Mouse (Mus musculus) fibroblast of lung, adult 2 months (primary cell): ENCODE measurements around the gene Swap70.

Experiments
- DNase-seq: peaks from one replicate; pipeline ENCODE4 v3.0.0-alpha.2; 2011; ENCODE audit warnings: low read depth

Swap70 gene

DNA sequence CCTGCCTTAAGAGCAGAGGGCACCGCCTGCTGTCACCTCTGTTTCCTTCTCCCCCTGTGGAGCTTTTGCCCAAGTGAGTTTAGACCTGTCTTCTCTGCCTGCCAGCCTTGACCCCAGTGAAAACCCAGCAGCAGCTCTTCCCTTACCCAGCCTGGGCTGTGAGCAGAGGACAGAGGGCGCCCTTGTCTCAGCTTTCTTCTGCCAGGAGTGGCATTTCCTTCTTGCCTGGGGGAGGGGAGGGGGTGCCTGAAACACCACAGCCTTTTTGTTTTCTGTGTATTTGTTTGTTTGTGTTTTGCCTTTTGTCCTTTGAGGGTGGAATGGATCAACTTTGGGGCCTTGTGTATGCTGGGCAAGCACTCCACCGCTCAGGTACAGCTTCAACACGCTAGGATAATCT is 50.9 kb downstream of the Swap70 start:
- no peak for DNase-seq

DNA sequence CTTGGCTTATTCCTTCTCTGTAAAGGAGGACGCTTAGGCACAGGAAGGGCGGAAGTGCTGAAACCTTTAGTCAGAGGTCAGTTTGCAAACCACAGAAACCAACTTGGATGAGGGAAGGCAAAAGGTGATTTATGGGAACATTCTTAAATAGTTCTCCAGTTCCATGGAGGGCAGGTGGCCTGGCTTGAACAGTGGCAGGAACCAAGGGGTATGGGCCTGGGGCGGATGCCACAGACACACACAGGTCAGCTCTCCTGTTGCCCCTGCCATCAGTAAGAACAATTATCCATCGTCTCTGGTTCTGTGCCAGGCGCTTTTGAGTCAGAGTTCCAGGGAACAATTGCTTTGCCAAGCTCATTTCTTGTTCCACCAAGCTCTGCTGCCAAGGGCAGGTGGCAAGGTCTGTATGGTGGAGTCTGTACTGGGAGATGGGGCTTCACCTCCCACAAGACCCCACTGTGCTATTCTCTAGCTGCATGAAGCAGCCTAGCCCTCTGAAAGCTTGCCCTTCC is 56.3 kb downstream of the Swap70 start:
- no peak for DNase-seq

DNA sequence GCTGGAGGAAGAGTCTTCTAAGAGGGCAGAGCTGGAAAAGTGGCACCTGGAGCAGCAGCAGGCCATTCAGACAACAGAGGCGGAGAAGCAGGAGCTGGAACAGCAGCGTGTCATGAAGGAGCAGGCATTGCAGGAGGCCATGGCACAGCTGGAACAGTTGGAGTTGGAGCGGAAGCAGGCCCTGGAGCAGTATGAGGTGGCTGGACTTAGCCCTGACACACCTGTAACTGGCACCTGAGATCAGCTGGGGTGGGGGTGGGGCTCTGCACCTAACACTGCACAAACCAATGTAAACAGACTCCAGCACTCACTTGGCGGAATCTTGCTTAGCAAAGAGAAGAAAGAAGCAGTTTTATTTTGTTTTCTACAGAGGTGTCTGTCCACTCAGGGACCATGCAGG is 57.7 kb downstream of the Swap70 start:
- DNase-seq, result no peak

DNA sequence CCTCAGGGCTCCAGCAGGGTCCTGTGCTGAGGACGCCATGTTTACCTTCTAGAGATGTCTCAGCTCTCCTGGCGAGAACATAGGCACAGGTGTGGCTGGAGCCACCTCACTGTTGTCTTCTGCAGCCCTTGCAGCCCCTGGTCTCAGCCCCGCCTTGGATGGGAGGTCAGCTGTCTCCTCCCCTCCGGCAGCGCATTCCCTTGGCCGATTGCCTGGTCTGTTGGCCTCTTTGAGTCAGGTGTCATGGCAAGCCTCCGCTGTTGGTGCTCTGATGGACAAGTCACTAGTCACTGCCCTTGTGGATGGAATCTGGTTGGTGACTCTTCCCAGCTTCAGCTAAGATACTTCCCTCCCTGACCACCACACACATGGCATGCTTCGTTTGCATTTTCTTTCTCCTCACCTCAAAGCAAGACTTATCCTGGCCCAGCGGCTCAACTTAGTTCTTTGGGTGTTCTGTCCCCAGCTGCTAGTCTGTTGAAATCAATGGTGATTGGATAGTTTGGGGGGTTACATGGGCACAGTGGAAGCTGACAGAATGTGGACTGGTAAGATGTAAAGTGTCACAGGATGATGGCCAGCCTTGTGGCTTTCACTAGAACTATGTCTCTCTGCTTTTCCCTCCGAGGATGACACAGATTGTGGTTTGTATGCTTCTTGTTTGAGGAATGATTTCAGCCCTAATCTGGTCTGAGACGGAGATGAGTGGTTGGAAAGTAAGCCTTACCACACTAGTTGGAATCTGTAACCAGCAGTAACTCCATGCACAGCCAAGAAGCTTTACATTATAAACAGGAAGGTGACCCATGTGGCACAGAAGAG is 60.1 kb downstream of the Swap70 start:
- no peak for DNase-seq

DNA sequence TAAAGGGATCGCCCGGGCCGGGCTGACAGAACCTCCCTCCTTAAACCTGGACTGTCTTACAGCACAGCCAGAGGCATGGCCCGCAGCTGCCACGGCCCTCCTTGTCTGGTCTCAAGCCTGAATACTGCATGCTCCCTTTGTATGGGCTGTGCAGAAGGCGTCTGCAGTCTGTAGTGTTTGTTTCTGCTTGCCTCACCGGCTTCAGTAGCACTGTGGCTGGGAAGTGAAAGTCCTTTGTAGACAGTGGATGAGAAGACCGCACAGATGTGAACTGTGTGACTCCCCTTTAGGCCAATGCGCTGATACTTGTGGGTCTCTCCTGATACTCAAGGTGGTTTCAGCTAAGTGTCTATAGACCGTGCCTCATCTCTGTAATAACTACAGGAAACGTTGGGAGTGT is 61.3 kb downstream of the Swap70 start:
- no peak for DNase-seq

DNA sequence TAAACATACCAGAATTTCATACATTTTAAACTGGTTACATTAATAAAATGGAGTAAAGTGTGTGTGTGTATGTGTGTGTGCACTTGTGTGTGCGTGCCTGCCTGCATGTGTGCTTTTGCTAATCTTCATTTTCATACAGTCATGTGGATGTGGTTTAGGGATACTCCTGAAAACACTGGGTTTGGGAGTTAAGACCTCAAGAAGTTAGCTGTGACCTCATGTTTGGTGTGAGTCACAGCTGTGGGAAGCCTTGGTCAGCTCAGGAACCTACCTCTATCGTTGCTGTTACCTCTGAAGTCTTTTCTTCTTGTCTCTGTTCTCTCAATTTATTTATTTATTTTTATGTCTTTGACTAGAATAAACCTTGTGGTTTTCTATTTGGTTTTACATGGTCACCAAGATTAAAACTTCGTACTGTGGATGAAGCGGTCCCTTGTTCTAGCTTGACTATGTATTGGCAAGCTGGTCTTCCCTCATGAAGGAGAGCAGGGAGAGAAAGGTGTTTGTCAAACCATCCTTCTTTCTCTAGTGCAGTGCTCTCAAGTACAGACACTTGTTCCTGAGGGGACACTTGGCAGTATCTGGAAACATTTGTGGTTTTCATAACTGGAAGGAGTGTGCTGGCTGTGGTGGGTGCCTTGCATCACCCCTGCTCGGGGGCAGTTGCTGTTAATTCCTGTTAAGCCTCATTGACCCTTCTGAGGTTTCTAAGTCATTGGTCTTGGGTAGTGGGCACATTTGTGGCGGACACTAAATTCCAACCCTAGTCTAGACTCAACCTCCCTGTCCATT is 62.2 kb downstream of the Swap70 start:
- no peak for DNase-seq

DNA sequence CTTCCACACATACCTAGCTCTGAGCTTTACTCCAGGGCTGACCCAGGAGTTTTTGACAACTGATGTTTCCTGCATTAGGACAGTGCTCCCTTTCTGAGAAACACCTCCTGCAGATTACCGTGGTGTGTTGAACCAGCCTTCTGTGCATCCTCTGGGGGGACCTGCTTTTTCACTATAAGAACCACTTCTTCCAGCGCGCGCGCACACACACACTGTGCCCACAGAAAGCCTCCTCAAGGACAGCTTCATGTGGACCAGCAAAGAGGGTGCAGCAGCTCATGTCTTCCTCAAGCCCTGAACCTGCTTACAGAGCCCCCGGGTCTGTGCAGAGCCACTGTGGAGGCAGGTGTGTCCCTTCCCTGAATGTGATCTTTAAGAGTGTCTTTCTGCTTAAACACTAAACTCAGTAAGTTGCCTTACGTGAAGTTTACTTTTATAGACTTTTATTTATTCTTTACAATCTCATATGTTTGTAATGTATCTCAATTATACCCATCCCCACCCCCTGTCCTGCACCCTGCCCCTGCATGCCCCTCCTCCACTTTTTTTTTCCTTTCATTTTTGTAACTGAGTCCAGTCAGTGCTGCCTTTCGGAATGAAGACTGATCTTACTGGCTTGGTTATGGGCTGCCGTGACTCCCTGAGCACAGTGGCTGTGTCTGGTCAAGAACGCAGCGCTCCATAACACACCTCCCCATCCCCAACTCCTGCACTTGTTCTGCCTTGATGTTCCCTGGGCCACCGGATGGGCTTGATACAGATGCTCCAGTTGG is 63.8 kb downstream of the Swap70 start:
- DNase-seq, result no peak

DNA sequence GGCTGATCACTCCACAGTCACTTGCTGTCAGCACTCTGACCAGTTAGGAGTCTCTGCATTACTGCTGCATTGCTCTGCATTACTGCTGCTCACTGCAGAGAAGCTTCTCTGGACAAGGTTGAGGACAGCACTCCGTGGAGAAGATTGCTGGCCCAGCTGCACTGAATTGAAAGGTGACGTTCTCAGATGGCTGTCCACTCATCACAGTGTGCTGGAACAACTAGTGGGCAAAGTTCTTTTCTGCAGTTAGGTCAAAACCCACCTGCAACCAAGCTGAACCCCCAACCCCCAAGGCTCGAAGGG is 64.3 kb downstream of the Swap70 start:
- DNase-seq, result no peak

DNA sequence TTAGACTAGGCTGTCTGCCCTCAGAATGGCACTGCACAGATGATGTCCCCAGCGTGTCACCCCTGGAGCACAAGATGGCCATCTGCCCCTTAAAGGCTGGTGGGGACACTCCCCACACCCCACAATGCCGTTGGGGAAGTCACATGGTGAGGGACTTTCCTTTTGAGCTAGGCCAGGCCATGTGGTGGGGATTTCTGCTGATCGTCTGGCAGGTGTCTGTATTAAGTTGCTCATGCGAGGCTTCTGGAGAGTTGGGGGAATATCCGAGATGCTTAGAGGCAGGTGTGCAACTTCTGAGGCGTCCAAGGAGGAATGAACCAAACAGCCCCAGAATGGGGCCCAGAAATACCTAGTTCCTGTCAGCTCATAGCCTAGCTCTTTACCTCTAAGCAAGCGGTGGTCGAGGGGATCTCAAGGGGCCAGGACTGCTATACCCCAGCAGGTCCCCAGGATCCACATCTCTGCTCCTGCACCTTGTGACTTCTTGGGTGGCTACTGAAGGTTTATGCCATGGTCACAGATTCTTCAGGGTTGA is 64.8 kb downstream of the Swap70 start:
- no peak for DNase-seq

DNA sequence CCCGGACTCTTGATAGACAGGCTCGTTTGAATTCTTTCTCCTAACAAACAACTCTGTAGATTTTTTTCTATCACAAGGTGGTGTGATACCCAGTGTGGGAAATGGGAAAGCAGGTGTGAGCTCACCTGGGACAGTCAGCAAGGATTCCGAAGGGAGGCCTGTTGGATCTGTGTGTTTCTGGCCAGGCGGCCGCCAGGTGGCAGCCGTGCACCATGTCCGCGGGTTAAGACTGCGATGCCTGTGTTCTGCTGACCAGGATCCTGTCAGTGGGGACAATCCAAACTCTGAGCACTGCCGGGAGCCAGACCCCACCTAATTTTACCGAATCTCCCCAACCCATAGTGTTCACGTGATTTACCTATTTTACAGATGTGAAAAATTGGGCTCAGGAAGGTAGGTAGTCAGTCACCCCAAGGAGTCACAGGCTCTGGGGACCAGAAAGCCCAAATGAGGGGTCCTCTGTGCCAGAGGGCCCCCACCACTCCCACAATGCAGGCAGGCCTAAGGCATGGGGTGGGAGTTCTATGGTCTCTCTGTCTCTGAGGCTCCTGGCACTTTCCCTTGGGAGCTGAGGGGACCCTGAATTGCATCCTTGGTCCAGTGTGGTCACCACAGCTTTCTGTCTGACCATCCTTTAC is 65.4 kb downstream of the Swap70 start:
- no peak for DNase-seq

DNA sequence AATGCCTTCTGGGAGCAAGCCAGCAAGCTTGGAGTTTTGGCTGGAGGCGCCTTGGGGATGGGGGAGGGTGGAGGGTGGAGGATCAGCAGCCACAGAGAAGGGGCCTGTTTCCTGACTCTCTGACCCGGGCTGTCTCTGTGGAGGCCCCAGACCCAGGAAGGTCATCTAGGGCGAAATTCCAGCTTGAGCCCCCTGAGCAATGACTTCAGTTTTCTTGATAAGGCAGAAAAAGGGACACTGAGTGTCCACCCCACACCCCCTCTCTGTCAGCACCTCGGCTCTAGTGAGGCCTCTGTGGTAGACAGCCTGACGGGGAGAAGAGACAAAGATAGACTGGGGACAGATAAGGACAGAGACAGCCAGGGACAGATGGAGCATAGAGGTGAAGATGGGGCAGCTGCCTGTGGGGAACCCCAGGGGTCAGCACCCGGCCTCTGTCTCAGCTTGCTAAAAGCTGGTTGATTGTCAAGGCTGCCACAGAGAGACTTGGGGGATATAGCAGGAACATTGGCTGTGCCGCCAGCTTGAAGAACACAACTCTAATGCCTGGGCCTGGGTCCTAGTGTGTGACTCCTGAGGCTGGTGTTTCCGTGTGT is 66.1 kb downstream of the Swap70 start:
- no peak for DNase-seq

DNA sequence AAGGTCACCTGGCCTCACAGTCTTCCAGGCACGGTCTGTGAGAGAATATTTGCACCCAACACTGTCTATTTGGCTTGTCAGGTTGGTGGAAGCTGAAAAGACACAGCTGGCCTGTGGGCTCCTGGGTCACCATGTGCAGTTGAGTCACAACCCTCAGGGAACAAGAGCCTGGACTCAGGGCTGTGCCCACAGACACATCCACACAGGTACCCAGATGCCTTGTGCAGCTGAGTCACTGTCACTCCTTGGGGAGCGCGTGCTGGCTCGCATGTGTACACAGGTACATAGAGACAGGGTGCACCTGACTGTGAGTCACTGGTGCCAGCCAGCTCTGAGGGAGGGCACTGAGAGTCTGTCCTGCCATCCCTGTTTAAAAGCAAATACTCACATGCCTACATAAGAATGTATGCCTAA is 66.7 kb downstream of the Swap70 start:
- DNase-seq, result no peak

DNA sequence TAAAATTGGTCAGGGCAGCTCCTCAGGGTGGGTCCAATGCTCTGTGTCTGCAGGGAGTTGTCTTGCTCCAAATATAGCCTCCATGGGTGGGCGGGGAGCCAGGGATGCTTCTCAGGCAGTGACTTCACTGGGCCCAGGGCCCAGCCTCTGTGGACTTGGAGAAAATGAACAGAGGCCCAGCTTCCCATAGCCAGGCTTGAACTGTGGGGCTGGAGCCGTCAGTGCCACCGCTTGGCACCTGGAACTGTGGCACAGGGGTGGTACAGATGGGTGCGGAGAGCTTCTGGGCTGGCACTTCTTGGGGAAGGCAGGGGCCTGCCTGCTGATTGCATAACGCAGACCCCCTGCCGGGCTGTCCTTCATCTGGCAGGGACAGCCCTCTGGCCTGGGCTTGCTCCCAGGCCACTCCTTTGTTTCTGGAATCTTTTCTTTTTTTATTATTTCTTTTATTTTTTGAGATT is 67.2 kb downstream of the Swap70 start:
- DNase-seq, result no peak

DNA sequence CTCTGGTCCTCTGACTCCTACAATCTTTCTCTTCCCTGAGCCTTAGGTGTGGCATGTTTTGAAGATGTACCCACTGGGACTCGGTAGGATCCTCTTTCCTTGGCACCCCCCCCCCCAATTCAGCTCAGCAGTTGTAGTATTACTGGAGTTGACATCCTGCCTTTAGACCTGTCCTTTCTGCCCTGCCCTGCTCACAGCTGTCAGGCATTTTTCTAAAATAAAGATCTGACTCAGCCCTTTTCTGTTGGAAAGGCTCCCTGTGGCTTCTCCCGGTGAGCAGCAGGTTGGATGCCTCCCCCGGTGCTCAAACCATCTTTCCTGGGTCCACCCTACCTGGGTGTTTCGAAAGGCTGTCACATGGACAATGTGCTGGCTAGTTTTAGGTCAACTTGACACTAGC is 68.1 kb downstream of the Swap70 start:
- DNase-seq, result no peak

DNA sequence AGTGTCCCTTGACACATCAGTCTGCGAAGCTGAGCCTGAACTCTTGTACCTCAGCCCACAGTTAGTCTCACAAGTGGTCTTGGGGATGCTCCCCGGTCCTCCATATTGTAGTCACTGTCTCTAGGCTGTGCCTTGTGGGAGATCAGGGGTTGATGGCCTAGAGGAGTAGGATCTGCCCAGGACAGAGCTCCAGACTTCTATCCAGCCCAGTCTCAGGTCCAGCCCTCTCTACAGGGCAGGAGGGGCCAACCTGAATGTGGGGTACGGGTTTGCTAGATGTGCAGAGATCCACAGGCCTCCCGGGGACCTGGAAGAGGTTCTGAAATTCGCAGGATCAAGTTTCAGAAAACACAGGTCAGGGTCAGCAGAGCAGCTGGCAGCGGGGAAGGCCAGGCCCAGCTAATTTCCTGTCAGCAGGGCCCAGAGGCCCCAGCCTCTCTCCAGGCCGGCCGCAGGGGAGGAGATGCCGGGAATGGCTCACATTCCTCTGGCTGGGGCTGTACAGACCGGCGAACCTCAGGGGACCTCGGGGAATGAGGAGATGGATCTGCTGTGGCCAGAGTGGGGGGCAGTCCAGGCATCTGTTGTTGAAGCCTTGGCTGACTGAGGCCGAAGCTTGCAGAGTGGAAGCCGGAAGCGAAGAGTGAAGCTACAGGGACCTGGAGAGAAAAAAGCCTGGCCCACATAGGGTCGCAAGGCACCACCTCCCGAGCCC is 75.5 kb downstream of the Swap70 start:
- DNase-seq, result peak; percentile 91

DNA sequence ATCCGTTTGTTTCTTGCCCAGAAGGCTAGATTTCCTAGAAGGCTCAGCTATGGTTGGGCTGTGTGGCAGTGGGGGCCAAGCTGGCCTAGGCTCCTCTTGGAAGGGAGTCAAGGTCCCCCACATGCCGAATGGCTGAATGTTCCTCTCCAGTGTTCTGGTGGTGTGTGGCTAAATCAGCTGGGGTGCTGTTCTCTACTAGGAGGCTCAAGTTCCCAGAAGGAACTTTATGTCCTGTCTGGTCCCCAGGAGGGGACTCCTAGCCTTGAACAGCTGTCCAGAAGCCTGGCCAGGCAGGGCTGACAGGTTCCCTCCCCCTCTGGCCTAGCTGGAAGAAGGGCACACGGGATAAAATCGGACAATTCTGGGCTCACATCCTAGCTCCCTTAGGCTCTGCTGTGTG is 76.1 kb downstream of the Swap70 start:
- DNase-seq, result no peak

DNA sequence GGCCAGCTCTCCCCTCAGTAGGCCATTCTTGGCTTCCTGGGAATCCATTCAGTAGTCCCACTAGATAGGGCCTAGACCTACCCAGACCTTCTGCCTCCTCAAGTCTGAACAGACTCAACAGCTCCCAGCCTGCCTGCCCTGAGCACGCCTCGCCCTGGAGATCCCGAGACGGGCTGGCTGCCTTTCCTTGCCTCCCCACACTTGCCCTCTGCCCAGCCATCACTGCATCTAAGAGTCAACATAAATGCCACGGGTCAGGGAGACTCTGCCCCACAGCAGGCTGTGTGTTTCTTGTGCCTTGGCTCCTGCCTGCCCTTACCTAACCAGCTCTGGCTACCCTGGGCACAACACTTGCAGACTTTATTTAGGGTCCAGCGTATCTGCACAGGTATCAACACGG is 76.6 kb downstream of the Swap70 start:
- DNase-seq, result no peak

DNA sequence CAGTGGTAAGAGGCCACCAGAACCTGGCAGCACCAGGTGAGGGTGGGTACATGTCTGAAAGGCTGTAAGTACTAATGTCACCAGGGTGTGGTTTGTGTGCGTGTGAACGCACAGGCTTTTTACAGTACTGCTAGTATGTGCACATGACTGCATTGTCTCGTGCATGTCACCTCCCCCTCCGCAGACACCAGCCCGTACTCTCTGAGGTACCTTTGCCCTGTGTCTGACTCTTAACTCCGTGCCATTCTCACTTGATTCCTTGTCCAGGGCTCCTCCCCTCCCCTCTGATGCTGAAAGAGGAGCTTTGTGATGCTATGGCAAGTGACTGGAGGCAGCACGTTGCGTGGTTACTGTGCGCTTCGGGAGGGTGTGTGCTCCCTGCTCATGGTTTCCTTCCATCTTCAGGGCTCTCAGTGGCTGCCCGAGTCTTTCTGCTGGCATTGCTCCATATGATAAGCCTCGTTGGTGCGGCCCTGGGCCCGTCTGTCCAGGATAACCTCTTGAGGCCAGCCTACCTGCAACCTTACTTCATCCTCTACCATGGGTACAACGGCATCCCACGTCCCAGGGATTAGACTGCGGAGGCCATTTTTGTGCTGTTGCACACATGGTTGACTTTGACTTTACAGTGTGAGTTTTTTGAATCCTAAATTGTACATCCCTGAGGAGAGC is 77.4 kb downstream of the Swap70 start:
- DNase-seq, result no peak

DNA sequence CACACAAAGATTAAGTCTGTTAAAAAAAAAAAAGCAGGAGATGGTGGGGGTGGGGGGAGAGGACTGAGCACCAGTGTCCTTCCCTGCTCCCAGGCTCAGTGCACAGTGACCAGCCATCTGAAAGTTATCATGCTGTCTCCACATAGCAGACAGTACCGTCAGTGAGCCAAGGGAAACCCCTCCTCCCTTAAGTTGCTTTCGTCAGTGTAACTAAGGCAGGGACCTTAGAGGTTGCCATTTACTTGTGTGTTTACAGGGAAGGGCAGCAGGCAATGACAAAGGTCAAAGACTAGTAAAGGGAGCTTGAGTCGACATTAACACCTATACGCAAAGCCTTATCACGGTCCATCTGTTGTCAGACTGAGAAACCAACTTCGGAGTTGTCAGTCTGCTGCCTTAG is 81.4 kb downstream of the Swap70 start:
- no peak for DNase-seq

DNA sequence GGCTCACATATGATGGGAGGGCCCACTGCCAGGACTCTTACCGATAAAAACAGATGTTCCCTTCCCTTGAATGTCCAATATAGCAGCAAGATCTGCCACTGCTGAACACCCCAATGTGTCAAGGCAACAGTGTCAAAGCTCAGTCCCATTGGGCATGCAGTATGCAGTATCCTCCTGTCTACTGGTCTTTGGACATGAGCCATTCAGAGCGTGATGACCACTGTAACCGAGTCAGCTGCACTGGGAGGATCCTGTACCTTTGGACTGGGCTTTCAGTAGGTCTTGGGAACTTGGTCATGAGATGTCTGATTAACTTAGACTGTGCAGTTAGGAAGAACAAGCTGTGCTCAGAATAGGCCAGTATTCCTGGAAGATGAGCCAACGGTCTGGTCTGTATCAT is 84.0 kb downstream of the Swap70 start:
- DNase-seq, result no peak
